Mouse (Mus musculus): Measurements from ENCODE around the gene Tmem59l. TPM values are rescaled to one million over a fixed set of nuclear protein-coding genes. Genes with fewer than 3 reads are reported as not detected.
A peak's percentile ranks its signal among the peaks of the same experiment; 100 is the strongest.
"Not testable (repeated sequence)": the region's sequence is repeated elsewhere in the genome, so short reads cannot be mapped to it uniquely, and the experiment has no call there.

The Tmem59l gene
- polyA plus RNA-seq, 1 experiment from 2014 or later, result 6.6 TPM

DNA sequence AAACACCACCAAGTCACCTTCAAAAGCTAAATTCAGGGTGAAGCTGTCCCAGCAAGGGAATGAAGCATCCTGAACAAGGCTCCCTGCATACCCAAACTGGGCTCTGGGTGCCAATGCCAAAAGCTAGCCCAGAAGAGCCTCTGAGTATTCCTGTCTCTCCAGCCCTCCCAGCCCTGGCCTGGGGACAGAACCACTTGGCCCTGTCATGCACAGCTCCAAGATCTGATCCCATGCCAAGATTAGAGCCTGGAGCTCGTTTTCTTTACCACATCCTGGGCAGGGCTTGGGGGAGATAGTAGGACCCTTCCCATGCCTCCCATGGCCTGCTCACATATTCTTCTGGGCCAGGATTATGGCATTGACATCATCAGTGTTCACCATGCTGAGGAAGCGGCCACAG, 32.4 kb upstream of the Tmem59l start:
- H3K9me3 ChIP-seq, result no peaks in the 10 kb centered on the region
- H3K4me2 ChIP-seq, result no peak overlapping the region
- peaks cover 14% of the 10 kb centered on the region; the same call in 1 of the 2 replicates for H3K36me3 ChIP-seq
- WGBS, result 46% methylated on average over 2 of the region's 2 CpGs
- H3K27me3 ChIP-seq, result no peaks in the 10 kb centered on the region
- no peak overlapping the region for H3K4me3 ChIP-seq
- no peak overlapping the region for H3K9ac ChIP-seq
- ATAC-seq (ENCODE audit: borderline replicate concordance, extremely low read depth, low FRiP score, low TSS enrichment), result no peak
- no peak overlapping the region for H3K27ac ChIP-seq
- H3K4me1 ChIP-seq, result peaks cover 14% of the 10 kb centered on the region

DNA sequence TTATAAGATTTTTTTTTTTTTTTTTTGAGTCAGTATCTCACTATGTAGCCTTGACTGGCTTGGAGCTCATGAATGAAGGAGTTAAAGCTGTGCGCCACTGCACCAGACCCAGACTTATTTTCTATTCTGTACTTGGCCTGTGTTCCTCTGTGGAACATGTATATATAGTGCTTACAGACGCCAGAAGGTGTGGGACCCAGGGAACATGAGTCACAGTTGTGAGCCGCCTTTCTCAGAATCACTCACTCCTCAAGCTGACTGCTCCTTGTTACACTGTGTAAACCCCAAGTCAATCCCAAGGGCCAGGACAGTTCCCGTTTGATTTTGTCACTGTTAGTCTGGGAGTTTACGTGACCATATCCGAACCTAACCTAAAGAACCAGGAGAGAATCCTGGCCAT, 31.9 kb upstream of the Tmem59l start:
- no peak for ATAC-seq (ENCODE audit: borderline replicate concordance, extremely low read depth, low FRiP score, low TSS enrichment)
- Histone ChIP-seq H3K27ac (no peak overlapping the region), H3K27me3 (no peaks in the 10 kb centered on the region), H3K36me3 (peaks cover 18% of the 10 kb centered on the region; the same call in 1 of the 2 replicates), H3K4me3 (no peak overlapping the region), H3K9me3 (no peaks in the 10 kb centered on the region), H3K4me2 (no peak overlapping the region), H3K9ac (no peak overlapping the region), H3K4me1 (peaks cover 14% of the 10 kb centered on the region)
- WGBS, result 84% methylated on average over 6 of the region's 6 CpGs

DNA sequence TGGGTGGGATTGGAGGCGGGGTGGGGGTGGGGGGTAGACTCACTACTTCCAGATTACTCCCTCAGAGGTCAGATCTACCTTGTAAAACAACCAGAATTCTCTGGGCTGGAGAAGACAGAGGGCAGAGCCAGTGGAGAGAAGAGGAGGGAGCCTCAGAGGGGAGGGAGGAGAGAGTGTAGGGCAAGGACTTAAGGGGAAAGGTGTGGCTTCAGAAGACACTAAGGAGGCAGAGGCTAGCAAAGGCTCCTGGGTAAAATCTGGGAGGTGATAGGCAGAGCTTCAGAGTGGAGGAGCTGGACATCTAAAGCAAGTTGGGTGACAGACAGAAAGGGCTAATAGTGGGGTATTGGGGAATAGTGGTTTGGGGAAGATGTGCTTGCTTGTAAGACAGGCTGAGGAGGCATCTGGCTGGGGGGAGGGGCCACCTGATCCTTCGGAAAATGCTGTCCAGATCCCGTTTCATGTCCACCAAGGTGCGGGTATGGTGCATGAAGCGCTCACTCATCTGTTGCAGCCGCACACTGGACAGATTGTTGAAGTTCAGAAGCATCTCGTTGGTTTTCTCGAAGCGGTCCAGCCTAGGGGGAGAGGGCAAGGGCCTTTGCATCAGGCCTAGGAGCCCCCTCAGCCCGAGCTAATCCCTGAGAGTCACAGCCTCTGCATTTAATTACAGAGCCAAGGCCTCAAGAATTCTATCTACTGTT, 30.9 kb upstream of the Tmem59l start:
- Histone ChIP-seq H3K9me3 (no peaks in the 10 kb centered on the region), H3K4me2 (no peak overlapping the region), H3K4me3 (no peak overlapping the region), H3K4me1 (peaks cover 10% of the 10 kb centered on the region), H3K9ac (no peak overlapping the region), H3K36me3 (peaks cover 23% of the 10 kb centered on the region; the same call in 1 of the 2 replicates), H3K27me3 (no peaks in the 10 kb centered on the region), H3K27ac (no peak overlapping the region)
- no peak for ATAC-seq (ENCODE audit: borderline replicate concordance, extremely low read depth, low FRiP score, low TSS enrichment)
- WGBS, result 73% methylated on average over 10 of the region's 10 CpGs

DNA sequence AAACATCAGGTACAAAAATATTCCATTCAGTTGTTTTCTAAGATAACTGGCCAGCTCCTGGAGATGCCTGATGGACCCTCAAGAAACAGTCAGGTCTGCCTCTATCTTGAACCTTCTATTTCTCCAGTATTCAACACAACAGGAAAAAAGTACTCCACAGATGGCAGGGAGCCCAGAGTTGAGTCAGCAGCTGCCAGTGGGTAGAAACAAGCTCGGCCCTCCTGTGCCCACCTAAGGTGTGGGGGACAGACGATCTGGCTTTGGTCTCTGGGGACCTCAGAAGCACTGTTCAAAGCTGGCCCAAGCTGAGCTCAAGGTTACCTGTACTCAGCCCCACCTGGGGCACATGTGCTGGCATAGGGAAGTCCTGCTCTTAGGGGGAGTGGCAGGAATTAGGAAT, 26.3 kb upstream of the Tmem59l start:
- peaks cover 27% of the 10 kb centered on the region for H3K4me1 ChIP-seq
- no peak overlapping the region for H3K27ac ChIP-seq
- no peak for ATAC-seq (ENCODE audit: borderline replicate concordance, extremely low read depth, low FRiP score, low TSS enrichment)
- H3K36me3 ChIP-seq, result peaks cover 27% of the 10 kb centered on the region; the same call in 1 of the 2 replicates
- WGBS, result 44% methylated on average over 2 of the region's 2 CpGs
- H3K9ac ChIP-seq, result no peak overlapping the region
- H3K4me3 ChIP-seq, result no peak overlapping the region
- H3K9me3 ChIP-seq, result no peaks in the 10 kb centered on the region
- H3K4me2 ChIP-seq, result no peak overlapping the region
- H3K27me3 ChIP-seq, result no peaks in the 10 kb centered on the region

DNA sequence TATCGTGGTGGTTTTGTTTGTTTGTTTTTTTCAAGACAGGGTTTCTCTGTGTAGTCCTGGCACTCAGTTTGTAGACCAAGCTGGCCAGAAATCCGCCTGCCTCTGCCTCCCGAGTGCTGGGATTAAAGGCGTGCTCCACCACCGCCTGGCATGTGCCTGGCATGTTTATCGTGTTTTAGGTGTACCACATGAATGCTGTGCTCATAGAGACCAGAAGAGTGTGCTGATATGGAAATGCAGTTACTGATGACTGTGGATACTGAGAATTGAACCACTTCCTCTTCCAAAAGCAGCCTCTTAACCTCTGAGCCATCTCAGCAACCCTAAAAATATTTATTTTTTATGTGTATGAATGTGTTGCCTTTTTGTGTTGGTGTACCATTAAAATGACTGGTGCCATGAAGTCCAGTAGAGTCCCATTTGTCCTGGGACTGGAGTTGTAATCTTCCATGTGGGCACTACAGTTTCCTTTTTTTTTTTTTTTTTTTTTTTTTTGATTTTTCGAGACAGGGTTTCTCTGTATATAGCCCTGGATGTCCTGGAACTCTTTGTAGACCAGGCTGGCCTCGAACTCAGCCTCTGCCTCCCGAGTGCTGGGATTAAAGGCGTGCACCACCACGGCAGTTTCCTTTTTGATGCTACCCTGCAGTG, 25.2 kb upstream of the Tmem59l start:
- Histone ChIP-seq H3K27me3 (no peaks in the 10 kb centered on the region), H3K4me1 (peaks cover 34% of the 10 kb centered on the region), H3K9me3 (no peaks in the 10 kb centered on the region), H3K4me3 (no peak overlapping the region), H3K4me2 (no peak overlapping the region), H3K27ac (no peak overlapping the region), H3K9ac (no peak overlapping the region), H3K36me3 (peaks cover 36% of the 10 kb centered on the region)
- ATAC-seq (ENCODE audit: borderline replicate concordance, extremely low read depth, low FRiP score, low TSS enrichment), result no peak
- 92% methylated on average over 11 of the region's 11 CpGs for WGBS

DNA sequence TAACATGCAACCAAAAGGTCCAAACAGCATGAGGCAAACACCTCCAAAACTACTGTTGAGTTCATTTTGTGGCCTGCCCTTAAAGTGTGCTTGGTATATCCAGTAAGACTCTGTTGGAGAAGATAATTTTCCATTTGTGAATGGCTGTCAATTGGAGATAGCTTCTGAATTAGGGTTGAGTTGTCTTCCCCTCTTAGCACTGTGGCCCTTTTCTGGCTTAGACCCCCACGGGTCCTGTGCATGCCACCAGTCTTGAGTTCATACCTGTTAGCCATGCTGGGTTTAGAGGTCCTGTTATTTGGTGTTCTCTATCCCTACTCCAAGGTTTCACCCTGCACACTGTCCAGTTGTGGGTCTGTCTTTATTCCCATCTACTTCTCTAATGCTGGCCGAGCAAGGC, 24.6 kb upstream of the Tmem59l start:
- Histone ChIP-seq H3K36me3 (peaks cover 42% of the 10 kb centered on the region), H3K27ac (no peak overlapping the region), H3K4me1 (peaks cover 39% of the 10 kb centered on the region), H3K4me3 (peak overlapping the region; percentile 98; the same call in 1 of the 2 replicates), H3K9me3 (no peaks in the 10 kb centered on the region), H3K9ac (no peak overlapping the region), H3K4me2 (peak overlapping the region; percentile 73), H3K27me3 (no peaks in the 10 kb centered on the region)
- 89% methylated on average over 2 of the region's 2 CpGs for WGBS
- no peak for ATAC-seq (ENCODE audit: borderline replicate concordance, extremely low read depth, low FRiP score, low TSS enrichment)

DNA sequence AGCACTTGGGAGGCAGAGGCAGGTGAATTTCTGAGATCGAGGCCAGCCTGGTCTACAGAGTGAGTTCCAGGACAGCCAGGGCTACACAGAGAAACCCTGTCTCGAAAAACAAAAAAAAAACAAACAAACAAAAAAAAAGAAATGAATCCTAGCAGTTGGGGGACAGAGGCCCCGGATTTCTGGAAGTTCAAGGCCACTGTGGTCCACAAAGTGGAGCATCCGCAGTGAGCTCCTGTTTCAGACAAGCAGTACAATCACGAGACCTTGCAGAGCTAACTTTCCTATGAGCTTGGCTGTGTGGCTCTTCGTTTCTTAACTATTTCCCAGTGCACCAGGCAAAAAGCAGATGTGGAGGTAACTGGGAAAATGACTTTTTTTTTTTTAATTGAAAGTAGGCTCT, 24.0 kb upstream of the Tmem59l start:
- WGBS, result 73% methylated on average over 6 of the region's 6 CpGs
- not testable (repeated sequence) for H3K9me3 ChIP-seq; ATAC-seq (ENCODE audit: borderline replicate concordance, extremely low read depth, low FRiP score, low TSS enrichment); H3K27me3 ChIP-seq
- peak overlapping the region; percentile 98 for H3K27ac ChIP-seq
- peak overlapping the region; percentile 73 for H3K4me2 ChIP-seq
- peak overlapping the region; percentile 99 for H3K9ac ChIP-seq
- H3K4me1 ChIP-seq, result peaks cover 39% of the 10 kb centered on the region
- H3K4me3 ChIP-seq, result peak overlapping the region; percentile 98
- H3K36me3 ChIP-seq, result peaks cover 38% of the 10 kb centered on the region

DNA sequence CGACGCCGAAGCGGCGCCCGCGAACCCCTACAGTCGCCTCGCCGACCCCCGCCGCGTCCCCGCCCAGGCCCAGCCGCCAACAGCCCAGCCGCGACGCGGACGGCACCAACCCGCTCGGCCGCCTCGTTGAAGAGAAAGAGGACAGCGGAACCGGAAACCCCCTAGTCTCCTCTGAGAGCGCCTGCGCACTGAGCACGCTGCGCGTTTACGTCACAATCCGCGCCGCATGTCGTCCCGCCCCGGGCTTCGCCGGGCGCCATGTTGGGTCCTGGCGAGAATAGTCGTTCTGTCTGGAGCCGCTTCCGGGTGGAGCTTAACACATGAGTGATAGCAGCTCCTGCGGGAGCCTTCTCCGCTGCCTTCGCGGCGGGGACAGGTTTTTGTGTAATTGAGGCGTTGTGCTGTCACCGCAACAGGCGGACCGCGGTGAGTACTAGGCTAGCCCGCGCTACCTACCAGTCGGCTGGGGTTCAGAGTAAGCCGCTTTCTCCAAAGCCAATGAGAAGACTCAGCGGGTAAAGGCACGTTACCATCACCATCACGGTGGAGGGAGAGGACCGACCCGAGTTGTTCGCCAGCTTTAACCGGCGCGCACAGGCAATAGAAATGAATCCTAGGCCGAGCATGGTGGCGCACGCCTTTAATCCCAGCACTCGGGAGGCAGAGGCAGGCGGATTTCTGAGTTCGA, 23.2 kb upstream of the Tmem59l start, which contains the start of gene Uba52:
TSS of gene Uba52 (minus strand) at position 574 of the 688 bp plus-strand sequence.
- H3K4me3 ChIP-seq, result peak within 1 kb of the TSS; percentile 98
- peak; percentile 80 for ATAC-seq (ENCODE audit: borderline replicate concordance, extremely low read depth, low FRiP score, low TSS enrichment)
- under 1% methylated on average over 74 of the region's 74 CpGs for WGBS
- peak within 1 kb of the TSS; percentile 73 for H3K4me2 ChIP-seq
- peak within 1 kb of the TSS; percentile 99 for H3K9ac ChIP-seq
- H3K9me3 ChIP-seq, result no peaks in the 10 kb centered on the region
- H3K27ac ChIP-seq, result peak within 1 kb of the TSS; percentile 98
- no peaks in the 10 kb centered on the region for H3K27me3 ChIP-seq
- H3K4me1 ChIP-seq, result peaks cover 47% of the 10 kb centered on the region
- H3K36me3 ChIP-seq, result peaks cover 30% of the 10 kb centered on the region

DNA sequence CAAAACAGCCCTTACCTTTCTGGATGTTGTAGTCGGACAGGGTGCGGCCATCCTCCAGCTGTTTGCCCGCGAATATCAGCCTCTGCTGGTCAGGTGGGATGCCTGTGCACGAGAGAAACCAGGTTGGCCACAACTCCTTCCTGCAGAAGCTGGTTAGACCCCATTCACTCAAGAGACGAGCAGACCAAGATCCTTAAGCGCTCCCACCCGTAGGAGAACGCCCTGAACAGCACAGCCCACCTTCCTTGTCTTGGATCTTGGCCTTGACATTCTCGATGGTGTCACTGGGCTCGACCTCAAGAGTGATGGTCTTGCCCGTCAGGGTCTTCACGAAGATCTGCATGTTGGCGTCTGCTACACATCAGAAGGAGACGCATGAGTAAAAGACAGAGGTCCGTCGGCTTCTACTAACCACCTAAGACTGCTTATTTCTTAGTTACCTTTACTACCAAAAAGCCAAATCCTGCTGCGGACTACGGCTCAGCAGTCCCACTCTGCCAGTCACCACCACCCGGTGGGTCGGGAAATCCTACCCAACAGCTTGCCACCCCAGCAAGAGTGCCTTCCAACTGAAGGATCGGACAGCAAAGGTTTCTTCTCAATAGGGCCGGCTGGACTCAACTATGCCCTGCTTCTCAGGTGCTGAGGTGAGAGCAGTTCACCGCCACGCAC, 22.3 kb upstream of the Tmem59l start:
- H3K27ac ChIP-seq, result peak overlapping the region; percentile 98; the same call in 1 of the 2 replicates
- H3K9me3 ChIP-seq, result no peaks in the 10 kb centered on the region
- peak overlapping the region; percentile 99 for H3K9ac ChIP-seq
- no peaks in the 10 kb centered on the region for H3K27me3 ChIP-seq
- 7% methylated on average over 25 of the region's 25 CpGs for WGBS
- peak overlapping the region; percentile 98 for H3K4me3 ChIP-seq
- no peak for ATAC-seq (ENCODE audit: borderline replicate concordance, extremely low read depth, low FRiP score, low TSS enrichment)
- peak overlapping the region; percentile 73 for H3K4me2 ChIP-seq
- H3K4me1 ChIP-seq, result peaks cover 57% of the 10 kb centered on the region
- H3K36me3 ChIP-seq, result peaks cover 28% of the 10 kb centered on the region

DNA sequence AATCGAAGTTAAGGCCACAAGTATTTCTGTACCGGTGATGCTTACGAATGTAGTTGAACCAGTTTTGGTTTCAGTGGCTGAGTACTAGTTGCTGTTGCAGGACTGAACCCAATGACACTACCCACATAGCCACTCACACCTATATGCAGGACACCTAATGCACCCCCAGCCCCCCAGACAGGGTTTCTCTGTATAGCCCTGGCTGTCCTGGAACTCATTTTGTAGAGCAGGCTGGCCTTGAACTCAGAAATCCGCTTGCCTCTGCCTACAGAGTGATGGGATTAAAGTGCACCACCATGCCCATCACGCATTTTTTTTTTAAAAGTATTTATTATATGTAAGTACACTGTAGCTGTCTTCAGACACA, 19.9 kb upstream of the Tmem59l start:
- H3K9ac ChIP-seq, result no peak overlapping the region
- no peak for ATAC-seq (ENCODE audit: borderline replicate concordance, extremely low read depth, low FRiP score, low TSS enrichment)
- peaks cover 73% of the 10 kb centered on the region for H3K4me1 ChIP-seq
- H3K27me3 ChIP-seq, result peaks cover 9% of the 10 kb centered on the region
- H3K36me3 ChIP-seq, result peaks cover 20% of the 10 kb centered on the region
- H3K9me3 ChIP-seq, result no peaks in the 10 kb centered on the region
- H3K4me2 ChIP-seq, result peak overlapping the region; percentile 88
- peak overlapping the region; percentile 79 for H3K4me3 ChIP-seq
- WGBS, result 56% methylated on average over 5 of the region's 5 CpGs
- peak overlapping the region; percentile 29 for H3K27ac ChIP-seq

DNA sequence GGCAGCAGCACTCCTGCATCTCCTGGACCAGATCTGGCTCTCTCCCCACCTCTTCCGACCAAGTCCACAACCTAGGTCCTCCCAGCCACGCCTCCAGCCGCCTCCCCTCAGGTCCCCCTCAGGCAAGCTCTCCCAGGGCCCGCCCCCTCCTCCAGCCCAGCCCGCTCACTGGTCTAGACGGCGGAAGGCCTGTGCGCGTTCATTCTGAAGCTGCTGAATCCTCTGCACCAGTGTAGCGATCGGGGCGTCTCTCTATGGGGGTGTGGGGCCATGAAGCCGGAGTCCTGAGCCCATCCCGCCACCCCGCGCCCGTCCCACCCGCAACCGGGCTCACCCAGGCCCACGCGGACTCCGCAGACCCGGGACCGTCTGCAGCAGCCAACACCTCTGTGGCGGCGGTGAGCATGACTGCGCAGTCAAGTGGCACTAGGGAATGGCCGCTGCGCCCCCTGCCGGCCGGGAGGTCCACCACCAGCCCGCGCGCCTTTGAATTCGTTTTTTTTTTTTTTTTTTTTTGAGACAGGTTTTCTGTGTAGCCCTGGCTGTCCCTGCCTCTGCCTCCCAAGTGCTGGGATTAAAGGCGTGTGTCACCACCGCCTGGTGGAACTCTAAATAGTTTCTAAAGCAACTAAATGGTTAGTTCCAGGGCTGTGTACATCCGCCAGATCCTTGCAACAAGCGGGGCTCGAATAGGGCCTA, 19.3 kb upstream of the Tmem59l start, which contains the start of gene Rex1bd:
TSS of gene Rex1bd (minus strand) at position 425 of the 699 bp plus-strand sequence.
- H3K27ac ChIP-seq, result peak within 1 kb of the TSS; percentile 96
- peaks cover 73% of the 10 kb centered on the region for H3K4me1 ChIP-seq
- H3K4me2 ChIP-seq, result peak within 1 kb of the TSS; percentile 88
- 2% methylated on average over 39 of the region's 40 CpGs for WGBS
- H3K27me3 ChIP-seq, result peaks cover 14% of the 10 kb centered on the region
- H3K9ac ChIP-seq, result peak within 1 kb of the TSS; percentile 94
- H3K9me3 ChIP-seq, result no peaks in the 10 kb centered on the region
- H3K4me3 ChIP-seq, result peak within 1 kb of the TSS; percentile 79
- ATAC-seq (ENCODE audit: borderline replicate concordance, extremely low read depth, low FRiP score, low TSS enrichment), result peak; percentile 88
- peaks cover 20% of the 10 kb centered on the region for H3K36me3 ChIP-seq

All from lung, embryonic 15.5 days (tissue).